Mouse (Mus musculus) T-helper 17 cell (primary cell): ENCODE results near the gene Yipf3.

Source experiments
- in situ Hi-C, 2 experiments: fragments of 300-600 bp; cut with MboI, MseI; formaldehyde crosslinking; loops; 1 replicate in 1 of 2; 2 replicates in 1 of 2; pipeline ENCODE4 v1.15.1; 2025; ENCODE audit warnings: high pct_unique_total_duplicates in 2 of 2

Gene Yipf3

DNA sequence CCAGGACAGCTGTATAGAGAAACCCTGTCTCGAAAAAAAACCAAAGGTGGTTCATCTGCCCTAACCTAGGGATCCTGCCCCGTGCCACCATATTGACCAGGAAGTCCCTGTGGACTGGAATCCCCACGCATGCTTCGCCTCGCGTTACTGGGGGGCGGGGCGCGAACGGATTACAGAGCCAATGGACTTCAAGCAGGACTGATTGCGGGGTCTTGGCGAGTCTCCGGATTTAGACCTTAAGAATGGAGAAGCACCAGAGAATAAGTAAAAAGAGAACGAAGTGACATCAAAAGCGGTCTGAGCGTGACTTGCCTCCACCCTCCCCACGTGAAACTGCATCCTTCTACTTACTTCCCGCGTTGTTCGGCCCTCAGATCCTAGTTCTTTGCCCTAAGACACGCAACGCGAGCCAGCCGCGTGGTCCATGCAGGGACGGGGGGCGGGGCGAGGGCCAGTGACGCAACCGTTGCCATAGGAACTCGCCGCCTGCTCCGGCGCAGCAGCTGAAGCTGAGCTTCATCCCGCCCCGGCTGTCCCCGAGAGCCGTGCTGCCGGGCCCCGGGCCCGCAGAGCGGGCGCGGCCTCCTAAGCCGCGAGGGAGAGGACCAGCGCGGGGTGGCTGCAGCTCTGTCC, 5.7 kb downstream of the Yipf3 start, which contains the start of gene Lrrc73:
Gene Lrrc73, plus strand, starts transcription at position 80 of the 633 bp plus-strand sequence.
- in situ Hi-C loops, result no loop called here

DNA sequence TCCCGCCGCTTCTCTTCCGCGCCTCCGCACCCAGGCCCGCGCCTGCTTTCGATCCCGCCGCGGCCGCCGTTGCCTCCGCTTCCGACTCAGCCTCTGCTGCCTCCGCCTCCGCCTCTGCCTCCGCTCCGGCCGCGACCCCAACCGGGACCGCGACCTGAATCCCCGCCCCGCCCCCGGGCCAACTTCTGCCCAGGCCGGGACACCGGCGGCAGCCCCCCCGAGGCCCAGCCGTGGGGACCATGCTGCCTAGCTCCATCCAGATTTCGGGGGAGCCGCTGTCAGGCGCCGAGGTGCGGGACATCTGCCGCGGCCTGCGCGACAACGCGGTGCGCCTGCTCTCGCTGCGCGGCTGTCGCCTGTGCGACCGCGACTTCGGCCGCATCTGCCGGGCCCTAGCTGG, 6.2 kb downstream of the Yipf3 start:
- in situ Hi-C loops, result no loop called here

DNA sequence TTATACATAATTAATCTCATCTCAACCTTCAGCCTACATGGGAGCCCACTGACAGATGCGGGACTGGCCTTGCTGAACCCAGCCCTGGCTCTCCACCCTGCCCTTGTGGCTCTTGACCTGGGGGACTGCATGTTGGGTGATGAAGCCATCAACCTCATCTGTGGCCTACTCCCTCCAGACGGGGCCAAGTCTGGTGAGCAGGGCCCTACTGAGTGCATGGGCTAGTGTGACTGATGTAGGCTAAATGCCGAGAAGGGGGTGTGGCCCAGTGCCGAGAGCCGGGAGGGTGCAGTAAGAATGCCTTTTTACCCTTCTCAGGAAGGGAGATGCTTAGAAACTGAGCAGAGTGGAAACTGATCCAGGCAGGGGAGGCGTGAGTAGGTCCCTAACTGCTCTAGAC, 7.3 kb downstream of the Yipf3 start:
- in situ Hi-C loops, result no loop called here

DNA sequence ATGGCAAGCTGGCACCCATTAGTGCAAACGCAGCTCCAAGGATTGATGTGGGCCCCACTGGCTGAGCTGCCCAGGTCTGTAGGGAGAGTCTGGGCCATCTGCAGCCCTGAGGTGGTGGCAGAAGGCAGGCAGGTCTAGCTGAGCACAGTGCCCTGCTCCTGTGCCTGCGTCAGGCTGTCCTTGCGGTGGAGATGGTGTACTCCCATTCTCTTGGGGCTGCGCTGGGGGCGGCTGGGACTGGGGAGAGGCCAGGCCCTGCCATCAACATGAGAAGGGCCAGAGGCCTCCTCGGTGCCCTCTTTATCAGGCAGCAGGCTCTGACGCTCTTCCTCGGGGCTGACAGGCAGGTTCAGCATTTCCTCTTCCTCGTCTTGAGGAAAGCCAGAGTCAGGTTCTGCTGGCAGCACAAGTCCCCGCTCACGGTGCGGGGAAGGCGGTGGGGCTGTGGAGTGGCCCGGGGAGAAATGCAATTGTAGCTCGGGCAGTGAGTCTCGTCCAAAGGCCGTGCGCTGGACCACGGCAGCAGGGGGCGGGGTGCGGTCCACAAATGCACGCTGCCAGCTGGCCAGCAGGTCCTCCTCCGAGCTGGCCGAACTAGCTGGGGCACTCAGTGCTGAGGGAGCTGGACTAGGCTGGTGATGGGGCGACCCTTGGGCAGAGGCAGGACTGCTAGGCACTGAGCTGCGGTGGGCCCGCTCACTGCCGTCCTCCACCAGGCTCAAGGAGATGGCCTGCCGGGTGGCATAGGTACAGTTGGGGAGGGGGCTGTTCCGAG, 10.6 kb downstream of the Yipf3 start:
- in situ Hi-C loops, result no loop called here

DNA sequence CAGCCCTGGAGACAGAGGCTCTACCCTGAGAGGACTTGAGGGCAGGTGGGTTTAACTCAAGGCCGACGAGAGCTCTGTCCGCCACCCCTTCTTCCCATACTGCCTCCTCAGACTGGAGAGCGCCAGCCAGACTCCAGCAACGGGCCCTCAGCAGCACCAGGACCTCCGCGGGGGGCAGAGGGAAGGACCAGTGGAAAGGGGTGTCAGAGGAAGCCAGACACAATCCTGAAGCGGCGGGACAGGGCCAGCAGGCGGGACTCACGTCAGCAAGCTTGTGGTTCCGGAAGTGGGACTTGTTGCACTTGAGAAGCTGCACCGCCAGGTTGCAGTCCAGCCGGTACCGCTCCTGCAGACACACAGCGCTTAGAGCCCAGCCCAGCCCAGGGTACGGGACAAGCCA, 11.8 kb downstream of the Yipf3 start:
- in situ Hi-C loops, result no loop called here

DNA sequence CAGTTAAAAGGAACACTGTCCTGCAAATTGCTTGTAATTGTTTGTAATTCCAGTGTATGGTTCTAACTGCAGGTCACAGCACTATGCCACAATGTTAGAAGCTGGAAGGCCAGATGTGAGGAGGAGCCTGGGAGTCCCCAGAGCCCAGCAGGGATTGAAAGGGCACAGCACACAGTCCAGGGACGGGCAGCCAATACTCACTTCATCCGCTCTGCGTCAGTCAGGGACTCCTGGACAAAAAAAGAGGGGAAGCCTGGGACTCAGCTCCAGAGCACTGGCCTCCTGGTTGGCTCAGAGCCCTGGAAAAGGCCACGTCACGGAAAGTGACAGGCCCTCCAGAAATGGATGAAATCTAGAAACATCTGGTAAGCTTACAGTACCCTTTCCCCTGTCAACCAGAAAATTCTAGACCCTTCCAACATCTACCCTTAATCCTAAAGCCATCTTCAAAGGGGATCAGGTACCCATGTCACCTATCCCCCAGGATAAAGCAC, 14.4 kb downstream of the Yipf3 start:
- in situ Hi-C loops, result no loop called here

DNA sequence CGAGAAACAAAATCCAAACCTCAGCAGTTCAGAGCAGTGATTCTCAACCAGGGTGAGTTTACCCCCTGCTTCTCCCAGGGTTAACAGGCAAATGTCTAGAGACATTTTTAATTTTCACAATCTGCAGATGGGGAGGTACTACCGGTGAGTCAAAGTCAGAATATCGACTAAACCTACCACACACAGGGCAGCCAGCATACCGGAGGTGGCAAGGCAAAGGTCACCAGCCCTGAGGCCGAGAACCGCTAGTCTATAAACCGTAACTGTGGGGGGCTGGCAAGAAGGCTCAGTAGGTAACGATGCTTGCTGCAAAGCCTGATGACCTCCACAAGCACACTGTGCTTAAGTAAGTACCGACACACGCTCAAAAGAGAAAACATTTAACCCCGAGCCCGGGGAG, 17.6 kb downstream of the Yipf3 start:
- in situ Hi-C loops, result no loop called here

DNA sequence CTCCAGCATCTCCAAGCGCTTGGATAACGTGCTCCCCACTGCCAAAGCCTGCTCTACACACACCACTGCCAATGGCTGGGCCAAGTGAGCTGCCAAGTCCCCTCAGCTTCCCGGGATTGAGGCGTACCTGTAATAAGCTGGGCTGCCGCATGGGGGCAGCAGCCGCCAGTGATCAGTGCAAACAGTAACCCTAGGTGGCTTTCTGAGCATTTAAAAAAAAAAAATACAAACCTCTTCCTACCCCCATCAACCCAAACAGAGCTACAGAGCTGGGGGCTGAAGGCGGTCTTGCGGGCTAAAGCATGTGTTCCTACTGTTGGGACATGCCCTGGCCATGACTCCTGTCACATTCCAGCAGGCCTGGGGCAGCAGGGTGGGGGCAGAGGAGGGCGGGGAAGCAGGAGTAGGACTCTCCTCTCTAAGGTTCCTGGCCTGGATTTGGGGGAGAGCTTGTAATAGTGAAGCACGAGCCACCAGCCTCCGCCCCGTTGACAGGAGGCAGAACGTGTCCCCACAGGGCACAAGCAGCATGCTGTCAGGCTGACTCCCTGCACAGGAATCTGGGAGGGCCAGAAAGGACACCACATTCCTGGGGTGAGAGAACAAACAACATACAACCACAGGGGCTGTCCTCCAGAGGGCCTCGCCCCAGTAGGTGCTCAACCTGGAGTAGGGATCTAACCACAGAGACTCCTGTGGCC, 18.2 kb downstream of the Yipf3 start:
- in situ Hi-C loops, result no loop called here

DNA sequence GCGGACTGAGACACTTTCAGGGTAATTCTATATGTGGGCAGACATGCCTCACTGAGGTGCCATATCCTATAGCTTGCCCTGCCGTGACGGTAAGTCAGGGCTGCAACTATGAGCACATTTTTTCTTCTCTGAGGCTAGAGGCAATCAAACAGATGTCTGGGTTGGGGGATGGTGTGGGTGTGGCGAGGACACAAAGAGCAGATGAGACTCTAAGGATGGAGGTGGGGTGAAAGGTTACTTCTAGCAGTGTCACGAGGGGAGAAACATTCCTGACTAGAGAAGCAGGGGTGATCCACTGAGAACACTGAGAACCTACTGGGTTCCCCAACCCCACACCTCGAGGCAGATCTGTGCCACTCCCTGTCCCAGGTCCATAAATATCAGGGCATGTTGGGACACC, 19.1 kb downstream of the Yipf3 start:
- in situ Hi-C loops, result no loop called here

DNA sequence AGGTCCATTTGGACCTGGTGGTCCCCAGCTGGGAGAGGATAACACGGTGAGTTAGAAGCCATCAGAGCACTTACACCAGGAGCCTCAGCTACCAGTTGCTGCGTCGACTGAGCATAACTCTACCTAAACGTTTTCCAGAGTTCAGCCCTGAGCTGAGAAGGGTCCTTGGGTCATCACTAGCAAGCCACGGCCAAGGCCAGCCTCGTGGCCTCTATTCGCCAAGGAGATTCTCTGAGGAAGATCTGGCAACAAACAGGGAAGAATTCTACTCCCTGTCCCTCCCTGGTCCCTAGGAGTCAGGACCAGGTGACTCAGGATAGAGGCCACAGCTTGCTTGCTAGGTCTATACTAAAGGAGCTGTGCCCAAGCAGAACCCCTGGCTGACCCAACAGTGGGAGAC, 19.6 kb downstream of the Yipf3 start:
- in situ Hi-C loops, result no loop called here

DNA sequence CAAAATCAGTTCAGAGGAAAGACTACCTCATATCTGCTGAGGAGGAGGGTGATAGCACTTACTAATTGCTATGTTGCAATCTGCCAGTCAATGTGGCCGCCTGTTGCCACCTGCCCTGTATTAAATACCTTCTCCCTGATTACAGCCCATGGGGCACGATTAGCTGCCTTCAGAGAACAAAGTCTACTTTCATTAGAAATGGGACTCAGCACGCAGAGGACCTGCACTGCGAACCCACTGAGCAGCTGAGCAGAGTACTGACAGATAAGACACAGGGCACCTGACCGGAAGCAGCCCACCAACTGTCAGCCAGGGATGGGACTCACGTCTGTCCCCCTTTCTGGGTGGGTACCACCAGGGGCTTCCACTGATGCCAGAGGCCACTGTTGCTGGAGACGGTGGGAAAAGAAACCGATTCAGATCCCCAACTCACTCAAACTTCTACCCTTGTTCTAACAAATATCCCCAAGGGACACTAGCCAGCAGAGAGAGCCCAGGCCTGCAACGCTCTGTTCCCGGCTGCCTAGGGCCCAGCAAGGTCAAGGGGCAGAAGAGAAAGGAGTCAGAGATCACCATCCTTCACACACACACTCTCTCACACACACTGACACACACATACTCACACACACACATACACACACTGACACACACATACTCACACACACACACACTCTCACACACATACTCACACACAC, 20.3 kb downstream of the Yipf3 start:
- in situ Hi-C loops, result no loop called here

DNA sequence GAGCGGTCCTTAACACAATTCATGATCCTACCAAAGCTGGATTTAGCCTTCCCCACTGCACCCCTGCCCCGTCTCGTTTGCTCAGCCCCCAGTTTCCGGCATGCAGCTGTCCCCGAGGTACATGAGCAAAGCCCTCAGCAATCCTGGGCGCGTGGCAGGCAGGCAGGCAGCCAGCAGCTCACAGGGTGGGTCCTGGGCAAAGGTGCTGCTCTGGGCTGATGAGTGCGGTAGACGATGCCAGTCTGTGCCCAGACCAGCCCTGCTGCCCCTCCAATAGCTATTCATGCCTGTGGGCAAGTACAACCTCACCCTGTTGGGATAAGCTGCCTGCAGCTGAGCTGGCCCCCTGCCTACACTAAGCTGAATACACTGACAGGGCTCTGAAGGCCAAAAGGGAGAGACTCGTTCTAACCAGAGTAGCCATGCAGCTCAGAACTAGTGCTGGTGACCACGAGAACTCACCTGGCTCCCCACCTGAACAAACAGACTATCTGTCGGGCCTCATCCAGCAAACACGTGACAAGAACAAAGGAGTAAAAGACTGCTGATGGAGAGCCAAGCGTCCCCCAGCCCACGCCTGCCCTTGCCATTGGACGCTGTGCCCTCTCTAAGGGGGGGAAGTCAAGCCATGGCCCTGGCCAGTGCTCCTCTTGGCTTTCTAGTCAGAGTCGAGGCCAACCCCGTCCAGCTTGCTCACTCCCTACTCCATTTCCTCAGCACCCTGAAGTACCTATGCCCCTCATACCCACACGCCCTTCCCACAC, 22.1 kb downstream of the Yipf3 start:
- in situ Hi-C loops, result no loop called here

DNA sequence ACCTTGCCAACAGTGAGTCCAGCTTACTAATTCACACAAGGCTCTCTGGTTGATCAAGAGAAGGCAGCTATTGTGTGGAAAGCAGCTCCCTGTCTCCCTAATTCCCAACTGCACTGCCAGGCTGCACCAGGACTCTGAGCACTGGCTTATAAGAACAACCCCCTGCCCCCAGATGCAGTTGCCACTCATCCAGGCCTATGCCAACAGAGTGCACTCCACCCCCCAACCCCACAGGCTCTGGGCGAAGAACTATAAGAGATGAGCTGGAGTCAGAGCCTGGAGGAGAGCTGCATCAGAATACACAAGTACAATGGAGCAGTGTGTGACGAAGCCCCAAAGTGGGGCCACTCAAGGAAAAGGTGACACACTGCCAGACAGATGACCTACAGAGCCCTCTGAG, 24.2 kb downstream of the Yipf3 start:
- in situ Hi-C loops, result no loop called here

DNA sequence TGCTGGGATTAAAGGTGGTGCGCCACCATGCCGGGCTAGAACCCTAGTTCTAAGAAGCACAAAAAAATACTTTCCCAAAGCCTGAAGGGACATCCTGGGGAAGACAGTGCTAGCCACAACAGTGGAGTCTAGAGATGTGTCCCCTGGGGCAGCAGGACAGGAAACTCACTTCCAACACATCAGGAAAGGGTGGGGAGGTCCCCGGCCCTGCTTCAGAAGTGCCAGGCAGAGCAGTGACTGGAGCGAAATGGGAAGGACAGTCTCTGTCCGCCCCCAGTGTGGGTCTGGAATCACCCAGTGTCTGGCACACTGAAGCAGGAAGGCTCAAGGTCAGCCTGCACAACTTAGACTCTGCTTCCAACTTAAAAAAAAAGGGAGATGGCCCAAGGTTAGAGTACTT, 24.8 kb downstream of the Yipf3 start:
- in situ Hi-C loops, result no loop called here

DNA sequence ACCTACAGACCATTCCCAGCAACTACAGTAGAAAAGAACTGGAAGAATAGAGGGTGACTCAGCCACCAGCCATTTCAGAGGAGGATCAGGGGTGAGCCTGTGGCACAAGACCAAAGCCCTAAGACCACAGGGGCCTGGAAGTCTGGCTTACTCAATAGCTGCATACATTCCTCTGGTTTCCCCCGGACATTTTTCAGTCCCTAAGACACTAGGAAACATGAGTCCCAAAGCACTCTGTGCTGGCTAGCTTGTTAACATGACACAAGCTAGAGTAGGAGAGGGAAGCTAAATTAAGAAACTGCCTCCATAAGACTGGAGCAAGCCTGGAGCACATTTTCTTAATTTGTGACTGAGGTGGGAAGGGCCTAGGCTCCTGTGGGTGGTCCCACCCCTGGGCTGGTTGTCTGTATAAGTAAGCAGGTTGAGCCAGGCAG, 25.9 kb downstream of the Yipf3 start:
- in situ Hi-C loops, result no loop called here

DNA sequence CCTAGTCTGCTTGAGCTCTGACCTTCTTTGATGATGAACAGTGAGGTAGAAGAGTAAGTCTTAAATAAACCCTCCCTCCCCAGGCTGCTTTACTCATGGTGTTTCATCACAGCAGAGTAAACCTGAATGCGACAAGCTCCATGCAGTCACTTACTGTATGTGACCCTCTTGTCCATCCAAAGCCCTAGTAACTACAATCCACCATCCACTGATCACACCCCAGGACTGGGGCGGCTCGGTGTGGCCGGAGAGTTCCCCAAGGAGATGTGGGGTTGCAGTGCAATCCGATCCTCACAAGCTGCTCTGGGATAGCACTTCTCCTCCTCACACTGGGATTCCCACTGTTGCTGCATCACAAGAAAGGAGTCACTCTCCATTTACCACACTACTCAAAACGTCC, 26.6 kb downstream of the Yipf3 start:
- in situ Hi-C loops, result no loop called here

DNA sequence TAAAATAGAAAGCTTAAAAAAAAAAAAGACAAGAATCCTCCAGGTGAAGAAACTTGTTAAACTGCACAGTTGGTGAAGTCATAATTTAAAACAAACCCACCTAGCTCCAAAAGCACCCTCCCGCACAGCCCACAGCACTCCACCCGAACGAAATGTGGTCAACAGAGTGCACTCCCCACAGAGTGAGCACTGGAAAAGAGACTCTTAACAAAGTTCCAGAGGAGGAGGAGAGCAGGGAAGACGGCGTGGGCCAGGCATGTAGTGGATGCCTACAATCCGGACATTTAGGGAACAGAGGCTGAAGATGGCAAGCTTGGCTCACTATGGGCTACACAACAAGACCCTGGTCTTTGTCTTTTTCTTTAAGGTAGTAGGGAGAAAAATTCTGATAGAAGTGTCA, 27.2 kb downstream of the Yipf3 start:
- in situ Hi-C loops, result no loop called here

DNA sequence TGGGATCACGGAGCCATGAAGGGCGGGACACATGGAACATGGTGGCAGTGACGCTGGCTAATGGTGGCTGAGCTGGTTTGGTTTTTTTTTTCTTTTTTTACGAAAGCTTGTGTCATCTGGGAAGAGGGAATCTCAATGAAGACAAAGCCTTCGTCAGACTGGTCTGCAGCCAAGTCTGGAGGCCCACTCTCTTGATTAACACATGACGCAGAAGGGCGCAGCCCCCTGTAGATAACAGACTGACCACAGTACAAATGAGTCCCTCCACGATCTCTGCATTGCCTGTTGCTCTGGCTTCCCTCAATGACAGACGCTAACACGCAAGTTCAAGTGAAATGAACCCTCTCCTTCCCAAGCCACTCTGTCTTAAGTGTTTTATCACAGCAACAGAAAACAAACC, 27.6 kb downstream of the Yipf3 start:
- in situ Hi-C loops, result no loop called here

DNA sequence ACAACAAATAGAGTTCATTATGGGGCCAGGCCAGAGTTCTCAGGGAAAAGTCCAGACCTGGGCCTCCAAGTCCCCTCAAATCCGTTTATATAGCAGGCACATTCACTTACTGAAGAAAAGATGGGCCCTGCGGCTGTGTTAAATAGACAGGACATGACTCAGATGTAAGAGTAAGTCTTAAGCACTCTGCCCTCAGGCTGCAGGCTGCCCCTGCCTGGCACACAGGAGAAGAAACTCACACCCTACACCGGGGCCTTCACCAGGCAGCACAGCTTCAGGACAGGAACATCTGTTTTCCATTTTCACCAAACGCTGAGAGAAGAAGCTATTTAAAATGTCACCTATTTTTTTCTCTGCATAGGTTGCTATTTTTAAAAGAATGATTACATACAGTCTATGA, 29.7 kb downstream of the Yipf3 start:
- in situ Hi-C loops, result no loop called here

DNA sequence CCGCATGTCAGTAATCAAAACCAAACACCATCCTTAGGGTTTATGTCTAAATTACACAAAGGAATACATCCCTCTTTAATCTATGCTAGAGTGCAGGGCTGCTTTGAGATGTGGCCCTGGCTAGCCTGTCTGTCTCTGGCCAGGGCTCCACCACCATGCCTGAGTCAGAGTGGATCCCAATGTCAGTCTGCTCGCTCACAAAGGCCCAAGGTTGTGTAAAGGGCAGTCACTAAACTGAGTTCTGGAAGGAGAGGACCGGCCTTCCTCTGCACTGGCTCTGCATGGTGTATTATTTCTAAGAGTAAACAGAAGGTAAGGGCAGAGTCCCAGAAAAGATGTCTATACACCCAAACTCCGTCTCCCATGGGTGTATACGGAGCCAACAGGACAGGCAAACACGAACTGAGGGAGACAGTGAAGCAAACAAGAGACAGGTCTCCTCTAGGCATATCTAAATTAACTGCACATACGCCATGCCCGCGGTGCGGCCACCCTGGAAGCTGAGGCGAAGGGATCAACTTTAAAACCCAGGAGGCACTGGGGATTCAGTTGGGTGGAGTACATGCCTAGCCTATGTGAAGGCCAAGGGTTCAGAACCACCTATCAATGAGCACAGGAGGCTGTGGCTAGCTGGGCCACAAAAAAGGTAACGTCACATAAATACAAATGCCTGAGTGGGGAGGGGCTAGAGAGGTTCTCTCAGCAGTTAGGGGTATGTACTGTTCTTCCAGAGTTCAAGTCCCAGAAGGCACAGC, 30.3 kb downstream of the Yipf3 start:
- in situ Hi-C loops, result no loop called here
